Mouse (Mus musculus): ENCODE measurements at regions not wholly inside any gene's neighbourhood (a gene's known extent, or its start where the extent isn't known, plus 50 kb on each side); places are given as distances from the start of the nearest gene placed in this dataset.
A peak's percentile ranks its signal among the peaks of the same experiment; 100 is the strongest.

- DNase-seq, result no peak
- no peak overlapping the region for H3K27ac ChIP-seq (ENCODE audit: insufficient read depth, low read length)
- WGBS, result 26% methylated on average over 2 of the region's 2 CpGs
- H3K27me3 ChIP-seq (ENCODE audit: control insufficient read depth, insufficient read depth, low read length), result no peaks in the 10 kb centered on the region
- H3K4me1 ChIP-seq (ENCODE audit: control insufficient read depth, insufficient read depth, low read length), result no peaks in the 10 kb centered on the region
- no peak overlapping the region for H3K4me3 ChIP-seq (replicated peaks; ENCODE audit: insufficient read depth, low read depth, low read length)
- no peak for TF ChIP-seq POLR2A (IDR thresholded peaks at IDR 0.05; ENCODE audit: borderline replicate concordance, insufficient read depth, low read length)
- TF ChIP-seq CTCF (IDR thresholded peaks at IDR 0.05; ENCODE audit: borderline replicate concordance, insufficient read depth, low read depth, low read length), result no peak
Observed at GRCm38 (mm10) chr3:150896668-150897067, 541.0 kb upstream of the Adgrl4 start.

- H3K27me3 ChIP-seq (ENCODE audit: control insufficient read depth, insufficient read depth, low read length), result no peaks in the 10 kb centered on the region
- 86% methylated on average over 2 of the region's 2 CpGs for WGBS
- no peak overlapping the region for H3K27ac ChIP-seq (ENCODE audit: insufficient read depth, low read length)
- no peak overlapping the region for H3K4me3 ChIP-seq (replicated peaks; ENCODE audit: insufficient read depth, low read depth, low read length)
- TF ChIP-seq CTCF (IDR thresholded peaks at IDR 0.05; ENCODE audit: borderline replicate concordance, insufficient read depth, low read depth, low read length), result no peak
- TF ChIP-seq POLR2A (IDR thresholded peaks at IDR 0.05; ENCODE audit: borderline replicate concordance, insufficient read depth, low read length), result no peak
- DNase-seq, result no peak
- no peaks in the 10 kb centered on the region for H3K4me1 ChIP-seq (ENCODE audit: control insufficient read depth, insufficient read depth, low read length)
Observed at GRCm38 (mm10) chr3:150910091-150910490, 527.6 kb upstream of the Adgrl4 start.

DNA sequence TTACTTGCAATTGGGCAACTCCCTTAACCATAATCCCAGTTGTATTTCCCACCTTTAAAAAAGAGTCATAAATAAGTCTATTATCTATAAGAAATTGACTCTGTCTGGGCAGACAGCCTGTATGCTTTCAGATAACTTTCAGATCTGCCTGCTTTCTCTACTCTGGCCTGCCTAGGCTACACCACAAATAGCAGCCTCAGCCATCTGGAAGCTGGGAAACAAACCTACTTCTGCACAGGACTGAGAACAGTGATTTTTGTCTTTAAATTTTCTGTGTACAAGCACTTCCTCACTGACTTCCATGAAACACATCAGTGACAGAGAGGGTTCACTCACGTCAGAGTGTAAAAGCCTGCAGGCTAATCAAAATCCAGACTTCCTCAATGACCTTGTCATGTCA lies 482.8 kb upstream of the Adgrl4 start:
- WGBS, result 79% methylated on average over 1 of the region's 1 CpGs
- H3K27ac ChIP-seq (ENCODE audit: insufficient read depth, low read length), result no peak overlapping the region
- no peak for DNase-seq
- TF ChIP-seq POLR2A (IDR thresholded peaks at IDR 0.05; ENCODE audit: borderline replicate concordance, insufficient read depth, low read length), result no peak
- no peak for TF ChIP-seq CTCF (IDR thresholded peaks at IDR 0.05; ENCODE audit: borderline replicate concordance, insufficient read depth, low read depth, low read length)
- no peaks in the 10 kb centered on the region for H3K4me1 ChIP-seq (ENCODE audit: control insufficient read depth, insufficient read depth, low read length)
- no peak overlapping the region for H3K4me3 ChIP-seq (replicated peaks; ENCODE audit: insufficient read depth, low read depth, low read length)
- H3K27me3 ChIP-seq (ENCODE audit: control insufficient read depth, insufficient read depth, low read length), result no peaks in the 10 kb centered on the region

GRCm38 (mm10) chr3:150999652-151000051 lies 438.0 kb upstream of the Adgrl4 start:
- TF ChIP-seq POLR2A (IDR thresholded peaks at IDR 0.05; ENCODE audit: borderline replicate concordance, insufficient read depth, low read length) (no peak), CTCF (IDR thresholded peaks at IDR 0.05; ENCODE audit: borderline replicate concordance, insufficient read depth, low read depth, low read length) (no peak)
- Histone ChIP-seq H3K27ac (ENCODE audit: insufficient read depth, low read length) (no peak overlapping the region), H3K27me3 (ENCODE audit: control insufficient read depth, insufficient read depth, low read length) (no peaks in the 10 kb centered on the region), H3K4me3 (replicated peaks; ENCODE audit: insufficient read depth, low read depth, low read length) (no peak overlapping the region), H3K4me1 (ENCODE audit: control insufficient read depth, insufficient read depth, low read length) (no peaks in the 10 kb centered on the region)
- DNase-seq, result no peak
- 67% methylated on average over 2 of the region's 2 CpGs for WGBS

GRCm38 (mm10) chr3:151000217-151000616 lies 437.5 kb upstream of the Adgrl4 start:
- Histone ChIP-seq H3K27me3 (ENCODE audit: control insufficient read depth, insufficient read depth, low read length) (no peaks in the 10 kb centered on the region), H3K27ac (ENCODE audit: insufficient read depth, low read length) (no peak overlapping the region), H3K4me1 (ENCODE audit: control insufficient read depth, insufficient read depth, low read length) (no peaks in the 10 kb centered on the region), H3K4me3 (replicated peaks; ENCODE audit: insufficient read depth, low read depth, low read length) (no peak overlapping the region)
- no peak for TF ChIP-seq POLR2A (IDR thresholded peaks at IDR 0.05; ENCODE audit: borderline replicate concordance, insufficient read depth, low read length)
- DNase-seq, result no peak
- WGBS, result 41% methylated on average over 5 of the region's 5 CpGs

DNA sequence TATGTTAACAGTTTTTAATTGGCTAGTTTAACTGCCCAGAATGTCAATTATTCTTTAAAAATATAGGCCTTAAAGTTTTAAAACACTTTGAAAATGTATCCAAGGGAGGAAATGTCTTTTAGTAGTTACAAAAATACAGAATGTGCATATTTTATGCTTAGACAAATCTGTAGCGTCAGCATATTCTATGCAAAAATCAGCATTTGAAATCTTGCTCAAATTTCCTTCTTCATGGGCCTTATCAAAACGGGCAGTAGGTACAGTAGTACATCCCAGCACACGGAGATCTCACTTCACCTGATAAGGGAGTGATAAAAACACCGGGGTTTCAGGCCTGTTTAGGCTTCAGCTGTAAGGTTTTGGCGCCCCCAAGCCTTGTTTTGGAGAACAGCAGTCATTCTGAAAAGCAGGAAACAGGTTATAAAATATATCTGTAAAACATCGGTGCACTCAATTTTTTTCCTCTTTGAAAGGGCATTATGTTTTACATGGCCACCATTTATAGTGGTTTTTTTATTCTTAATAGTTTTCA lies 435.7 kb upstream of the Adgrl4 start:
- 33% methylated on average over 6 of the region's 6 CpGs for WGBS
- no peaks in the 10 kb centered on the region for H3K4me1 ChIP-seq (ENCODE audit: control insufficient read depth, insufficient read depth, low read length)
- H3K27me3 ChIP-seq (ENCODE audit: control insufficient read depth, insufficient read depth, low read length), result no peaks in the 10 kb centered on the region
- no peak for TF ChIP-seq POLR2A (IDR thresholded peaks at IDR 0.05; ENCODE audit: borderline replicate concordance, insufficient read depth, low read length)
- TF ChIP-seq CTCF (IDR thresholded peaks at IDR 0.05; ENCODE audit: borderline replicate concordance, insufficient read depth, low read depth, low read length), result peak; percentile 44; the same call in 1 of the 2 replicates
- no peak overlapping the region for H3K4me3 ChIP-seq (replicated peaks; ENCODE audit: insufficient read depth, low read depth, low read length)
- H3K27ac ChIP-seq (ENCODE audit: insufficient read depth, low read length), result no peak overlapping the region
- peak; percentile 9 to 15 for DNase-seq

DNA sequence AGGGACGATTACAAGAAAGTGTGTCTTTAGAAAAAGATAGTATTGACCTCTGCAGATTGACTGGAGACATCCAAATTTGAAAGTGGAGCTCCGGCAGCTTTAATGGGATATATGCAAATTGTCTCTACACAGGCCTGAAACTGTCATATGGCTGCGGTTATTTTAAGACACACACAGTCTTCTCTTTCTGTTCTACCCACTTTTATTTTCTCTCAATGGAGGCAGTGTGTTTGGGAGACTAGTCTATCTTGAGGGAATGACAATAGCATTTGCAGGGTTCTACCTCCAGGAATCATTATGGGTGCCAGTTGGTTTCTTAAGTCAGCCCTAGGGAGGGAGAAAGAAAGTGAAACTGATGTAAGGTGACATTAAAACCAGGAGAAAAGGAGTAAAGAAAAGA lies 434.2 kb upstream of the Adgrl4 start:
- Histone ChIP-seq H3K27ac (ENCODE audit: insufficient read depth, low read length) (no peak overlapping the region), H3K4me3 (replicated peaks; ENCODE audit: insufficient read depth, low read depth, low read length) (no peak overlapping the region), H3K4me1 (ENCODE audit: control insufficient read depth, insufficient read depth, low read length) (no peaks in the 10 kb centered on the region), H3K27me3 (ENCODE audit: control insufficient read depth, insufficient read depth, low read length) (no peaks in the 10 kb centered on the region)
- DNase-seq, result no peak
- TF ChIP-seq CTCF (IDR thresholded peaks at IDR 0.05; ENCODE audit: borderline replicate concordance, insufficient read depth, low read depth, low read length), result no peak
- TF ChIP-seq POLR2A (IDR thresholded peaks at IDR 0.05; ENCODE audit: borderline replicate concordance, insufficient read depth, low read length), result no peak
- 82% methylated on average over 3 of the region's 3 CpGs for WGBS

GRCm38 (mm10) chr3:151003990-151004389 lies 433.7 kb upstream of the Adgrl4 start:
- TF ChIP-seq CTCF (IDR thresholded peaks at IDR 0.05; ENCODE audit: borderline replicate concordance, insufficient read depth, low read depth, low read length), result no peak
- TF ChIP-seq POLR2A (IDR thresholded peaks at IDR 0.05; ENCODE audit: borderline replicate concordance, insufficient read depth, low read length), result no peak
- Histone ChIP-seq H3K4me1 (ENCODE audit: control insufficient read depth, insufficient read depth, low read length) (no peaks in the 10 kb centered on the region), H3K27ac (ENCODE audit: insufficient read depth, low read length) (no peak overlapping the region), H3K4me3 (replicated peaks; ENCODE audit: insufficient read depth, low read depth, low read length) (no peak overlapping the region), H3K27me3 (ENCODE audit: control insufficient read depth, insufficient read depth, low read length) (no peaks in the 10 kb centered on the region)
- DNase-seq, result no peak
- WGBS, result 74% methylated on average over 6 of the region's 6 CpGs

Measured in cerebellum, adult 2 months (tissue).